Mouse (Mus musculus): ENCODE results near the gene Fam57b. TPM values are rescaled to one million over a fixed set of nuclear protein-coding genes. Genes with fewer than 3 reads are reported as not detected.

Gene Fam57b
- total RNA-seq, 2 experiments from 2014 or later: 29.0 to 36.1 TPM

GRCm38 (mm10) chr7:126798127-126799049 is 920 bp downstream of the Fam57b start:
- DNase-seq: peak; percentile 71

- DNase-seq: peak; percentile 98
Observed at GRCm38 (mm10) chr7:126799050-126799467, 1.6 kb downstream of the Fam57b start.

GRCm38 (mm10) chr7:126799468-126800268 is 2.2 kb downstream of the Fam57b start:
- DNase-seq: peak; percentile 59

GRCm38 (mm10) chr7:126800269-126801056 is 3.0 kb downstream of the Fam57b start:
- DNase-seq: no peak

- DNase-seq: no peak
Observed at GRCm38 (mm10) chr7:126801057-126801422, 3.6 kb downstream of the Fam57b start.

- peak; percentile 59 for DNase-seq
Observed at GRCm38 (mm10) chr7:126802134-126802889, 4.8 kb downstream of the Fam57b start.

- no peak for DNase-seq
Observed at GRCm38 (mm10) chr7:126803181-126803580, 5.7 kb downstream of the Fam57b start.

- DNase-seq: no peak
Observed at GRCm38 (mm10) chr7:126803751-126804150, 6.3 kb downstream of the Fam57b start.

GRCm38 (mm10) chr7:126806956-126807355 is 9.5 kb downstream of the Fam57b start:
- peak; percentile 73 for DNase-seq

GRCm38 (mm10) chr7:126807405-126807804 is 9.9 kb downstream of the Fam57b start:
- no peak for DNase-seq

- DNase-seq: peak; percentile 94
Observed at GRCm38 (mm10) chr7:126808703-126809455, 11.4 kb downstream of the Fam57b start.

GRCm38 (mm10) chr7:126809723-126810369 is 12.4 kb downstream of the Fam57b start:
- DNase-seq: no peak

- DNase-seq: no peak
Observed at GRCm38 (mm10) chr7:126815726-126816222, 18.3 kb downstream of the Fam57b start.

GRCm38 (mm10) chr7:126816494-126816893 is 19.0 kb downstream of the Fam57b start:
- DNase-seq: peak; percentile 58

- DNase-seq: no peak
Observed at GRCm38 (mm10) chr7:126817595-126817994, 20.1 kb downstream of the Fam57b start.

- DNase-seq: no peak
Observed at GRCm38 (mm10) chr7:126818818-126819217, 21.4 kb downstream of the Fam57b start.

- DNase-seq: peak; percentile 92
Observed at GRCm38 (mm10) chr7:126821835-126822511, 24.5 kb downstream of the Fam57b start.

- peak; percentile 67 for DNase-seq
Observed at GRCm38 (mm10) chr7:126822741-126823140, 25.3 kb downstream of the Fam57b start.

- DNase-seq: no peak
Observed at GRCm38 (mm10) chr7:126823202-126823711, 25.8 kb downstream of the Fam57b start.
